In genomic region chr6:83317108-83317741, GRCm38 (mm10) we compare ENCODE assay signal across 8 mouse cellular contexts. TPM values are rescaled to one million over a fixed set of nuclear protein-coding genes. Genes with fewer than 3 reads are reported as not detected.
DNase-seq lines count a peak whose midpoint lies in the region; ATAC-seq lines count a peak whose summit lies in the region.

No protein-coding gene starts in this region.

- intact Hi-C loops in left cerebral cortex, postnatal 14 days (cut with DNase I), result no loop called here

- H3K4me3 ChIP-seq in intestine, embryonic 15.5 days (replicated peaks), result peak overlapping the region; percentile 96

- WGBS in intestine, embryonic 15.5 days, result under 1% methylated on average over 52 of the region's 52 CpGs

- peaks cover 10% of the 10 kb centered on the region for H3K4me1 ChIP-seq in intestine, embryonic 15.5 days (replicated peaks)

- peak; percentile 98 for ATAC-seq in intestine, embryonic 15.5 days
- peak; percentile 97 for ATAC-seq in megakaryocyte-erythroid progenitor cell, adult 5-6 weeks (replicated peaks; ENCODE audit: low FRiP score, low TSS enrichment, poor library complexity, severe bottlenecking)

- peak overlapping the region; percentile 59; the same call in 1 of the 2 replicates for H3K27ac ChIP-seq in intestine, embryonic 15.5 days

- peak; percentile 96 for DNase-seq in adrenal gland, adult 2 months
- DNase-seq in embryo, embryonic 11 days, result peak; percentile 96
- peak; percentile 92 for DNase-seq in gastrocnemius, postnatal 25 days
- DNase-seq in left cerebral cortex, postnatal 14 days (ENCODE audit: low spot score in 2 of 2), result peak; percentile 93
- peak; percentile 94 for DNase-seq in right cerebral cortex, postnatal 14 days
- DNase-seq in urinary bladder, postnatal 25 days (ENCODE audit: low spot score), result peak; percentile 88

- H3K36me3 ChIP-seq in intestine, embryonic 15.5 days, result no peaks in the 10 kb centered on the region; the same call in 1 of the 2 replicates

- H3K9ac ChIP-seq in intestine, embryonic 15.5 days, result peak overlapping the region; percentile 79

- no peaks in the 10 kb centered on the region for H3K9me3 ChIP-seq in intestine, embryonic 15.5 days

- no peaks in the 10 kb centered on the region for H3K27me3 ChIP-seq in intestine, embryonic 15.5 days (replicated peaks)

- peak overlapping the region; percentile 91 for H3K4me2 ChIP-seq in intestine, embryonic 15.5 days (replicated peaks)

RNA-seq across cellular contexts. Expression of gene Mthfd2, which starts 8.5 kb away (rescaled TPM):
- 10 to 100 TPM; 17.8 to 30.8 TPM for total RNA-seq in adrenal gland, adult 2 months (2021)
- polyA plus RNA-seq in adrenal gland, adult 2 months (2012; rRNA removed), result 2.5 and 3.8 TPM in 2 replicates
- total RNA-seq in gastrocnemius, postnatal 25 days (2021), result 1 to 10 TPM; 4.4 to 4.8 TPM
- 38.4 and 42.0 TPM in 2 replicates for polyA plus RNA-seq in intestine, embryonic 15.5 days (2015; fragmentation: Nextera tagmentation; extraction: Ambion mirVana)
- 1 to 10 TPM; 6.2 to 6.6 TPM for total RNA-seq in left cerebral cortex, postnatal 14 days (2021)
- 20.4 and 44.9 TPM in 2 replicates for total RNA-seq in megakaryocyte-erythroid progenitor cell, adult 5-6 weeks (2014; fragmentation: Nextera tagmentation)
- total RNA-seq in megakaryocyte-erythroid progenitor cell, adult 5-6 weeks (2017), result 26.9 and 30.5 TPM in 2 replicates

RNA-seq across cellular contexts. Expression of gene Mob1a, which starts 8.6 kb away (rescaled TPM):
- 10 to 100 TPM; 62.1 to 77.7 TPM for total RNA-seq in adrenal gland, adult 2 months (2021)
- polyA plus RNA-seq in adrenal gland, adult 2 months (2012; rRNA removed), result 44.4 and 52.1 TPM in 2 replicates
- total RNA-seq in gastrocnemius, postnatal 25 days (2021), result 10 to 100 TPM; 11.3 to 11.5 TPM
- polyA plus RNA-seq in intestine, embryonic 15.5 days (2015; fragmentation: Nextera tagmentation; extraction: Ambion mirVana), result 56.7 and 63.9 TPM in 2 replicates
- 10 to 100 TPM; 22.0 to 22.4 TPM for total RNA-seq in left cerebral cortex, postnatal 14 days (2021)
- 58.8 and 60.6 TPM in 2 replicates for total RNA-seq in megakaryocyte-erythroid progenitor cell, adult 5-6 weeks (2014; fragmentation: Nextera tagmentation)
- total RNA-seq in megakaryocyte-erythroid progenitor cell, adult 5-6 weeks (2017), result 117 and 119 TPM in 2 replicates

RNA-seq across cellular contexts. Expression of gene Bola3, which starts 31.7 kb away (rescaled TPM):
- total RNA-seq in adrenal gland, adult 2 months (2021), result 100 to 1,000 TPM; 204 to 358 TPM
- 303 and 351 TPM in 2 replicates for polyA plus RNA-seq in adrenal gland, adult 2 months (2012; rRNA removed)
- total RNA-seq in gastrocnemius, postnatal 25 days (2021), result 100 to 1,000 TPM; 236 to 237 TPM
- polyA plus RNA-seq in intestine, embryonic 15.5 days (2015; fragmentation: Nextera tagmentation; extraction: Ambion mirVana), result 183 and 188 TPM in 2 replicates
- total RNA-seq in left cerebral cortex, postnatal 14 days (2021), result 10 to 100 TPM; 41.2 to 45.5 TPM
- 127 and 162 TPM in 2 replicates for total RNA-seq in megakaryocyte-erythroid progenitor cell, adult 5-6 weeks (2014; fragmentation: Nextera tagmentation)
- 90.1 and 125 TPM in 2 replicates for total RNA-seq in megakaryocyte-erythroid progenitor cell, adult 5-6 weeks (2017)

Comparison
In these comparisons a context has a peak if more than half of its experiments do, and no peak if none do; other contexts are left out.
1. Peak in every context shown above with its lines: DNase-seq, ATAC-seq, H3K4me3 ChIP-seq and H3K27ac ChIP-seq.